Mouse (Mus musculus) midbrain, embryonic 12.5 days (tissue): ENCODE data around the gene Tmem86b. TPM values are rescaled to one million over a fixed set of nuclear protein-coding genes. Genes with fewer than 3 reads are reported as not detected.

Experiments used
- ATAC-seq: fragments of 200-750 bp; cut with Nextera tagmentation; 2 replicates; pipeline ENCODE4 v1.8.0; 2017; ENCODE audit warnings: low read depth, moderate TSS enrichment, moderate library complexity; ENCODE audit not compliant: low FRiP score
- H3K27ac ChIP-seq: fragments of 300-500 bp; sonication (generic); replicated peaks from 2 replicates; pipeline ENCODE4 v1.5.1; 2016; ENCODE audit warnings: mild to moderate bottlenecking
- H3K27me3 ChIP-seq: fragments of 300-500 bp; sonication (generic); 2 replicates; pipeline ENCODE4 v1.6.1; 2016; ENCODE audit warnings: mild to moderate bottlenecking
- H3K36me3 ChIP-seq: fragments of 300-500 bp; sonication (generic); 2 replicates; pipeline ENCODE4 v1.6.1; 2016
- H3K4me1 ChIP-seq: fragments of 300-500 bp; sonication (generic); 2 replicates; pipeline ENCODE4 v1.6.1; 2016
- H3K4me2 ChIP-seq: fragments of 300-500 bp; sonication (generic); replicated peaks from 2 replicates; pipeline ENCODE4 v1.6.1; 2016; ENCODE audit warnings: mild to moderate bottlenecking, moderate library complexity
- H3K4me3 ChIP-seq: fragments of 300-500 bp; sonication (generic); 2 replicates; pipeline ENCODE4 v1.5.1; 2016; ENCODE audit warnings: mild to moderate bottlenecking
- H3K9ac ChIP-seq: fragments of 300-500 bp; sonication (generic); replicated peaks from 2 replicates; pipeline ENCODE4 v1.6.1; 2016; ENCODE audit warnings: mild to moderate bottlenecking, moderate library complexity
- H3K9me3 ChIP-seq: fragments of 300-500 bp; sonication (generic); 2 replicates; pipeline ENCODE4 v1.6.1; 2016; ENCODE audit warnings: mild to moderate bottlenecking
- WGBS: fragments of 180-500 bp; shearing (Covaris S2); methylation state at CpG from one replicate; pipeline ENCODE4 v1.1.7; 2016; 5-methylcytosine and 5-hydroxymethylcytosine counted together
- polyA plus RNA-seq: library from polyadenylated mRNA; unstranded; fragments of >200 nt; fragmentation: Nextera tagmentation; extraction: Ambion mirVana; gene quantifications from 2 replicates; pipeline ENCODE4 v1.2.1, GENCODE M21; 2016

Tmem86b gene
- polyA plus RNA-seq, 1 experiment from 2014 or later = 2.8 TPM

DNA sequence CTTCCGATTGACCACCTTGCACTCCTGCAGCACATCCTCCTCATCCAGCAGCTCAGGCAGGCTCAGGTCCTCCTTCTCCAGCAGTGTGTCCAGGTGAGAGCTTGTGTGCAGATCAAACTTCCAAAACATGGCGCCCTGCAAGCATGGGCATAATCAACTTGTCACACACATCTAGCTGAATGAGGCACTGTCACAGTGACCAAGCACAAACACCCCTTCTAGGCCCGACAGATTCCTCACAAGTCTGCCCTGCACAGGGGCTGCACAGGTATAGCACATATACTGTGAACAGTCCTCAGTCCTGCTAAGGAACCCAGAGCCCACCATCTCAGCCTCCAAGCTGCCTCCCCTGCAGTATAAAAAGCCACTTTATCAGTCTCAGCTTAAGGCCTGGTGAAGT is 15.6 kb upstream of the Tmem86b start:
- Histone ChIP-seq H3K4me2 (no peak overlapping the region), H3K4me3 (no peak overlapping the region), H3K9ac (no peak overlapping the region), H3K9me3 (no peaks in the 10 kb centered on the region), H3K36me3 (peaks cover 54% of the 10 kb centered on the region), H3K27me3 (no peaks in the 10 kb centered on the region), H3K4me1 (no peaks in the 10 kb centered on the region), H3K27ac (no peak overlapping the region)
- WGBS = 87% methylated on average over 3 of the region's 3 CpGs
- ATAC-seq = no peak

DNA sequence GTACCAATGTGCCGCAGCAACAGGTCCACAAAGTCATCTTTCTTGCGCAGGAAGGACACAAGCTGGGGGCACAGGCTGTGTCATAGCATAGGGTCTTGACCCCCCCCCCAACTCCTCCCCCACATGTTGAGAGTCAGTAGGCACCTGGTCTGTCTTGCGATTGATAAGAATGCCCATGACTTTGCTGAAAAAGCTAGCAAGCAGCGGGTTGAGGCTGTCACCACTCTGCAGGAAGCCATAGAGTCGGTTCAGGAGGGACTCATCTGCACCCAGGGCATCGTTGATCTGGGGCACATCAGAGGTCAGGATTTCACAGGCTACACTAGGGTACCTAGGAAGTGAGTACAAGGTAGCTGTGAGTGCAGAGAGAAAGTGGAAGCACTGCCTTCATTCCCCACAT is 12.0 kb upstream of the Tmem86b start:
- H3K4me3 ChIP-seq = no peak overlapping the region
- H3K9me3 ChIP-seq = no peaks in the 10 kb centered on the region
- no peak for ATAC-seq
- no peaks in the 10 kb centered on the region for H3K27me3 ChIP-seq
- H3K4me1 ChIP-seq = no peaks in the 10 kb centered on the region
- peaks cover 82% of the 10 kb centered on the region for H3K36me3 ChIP-seq
- 93% methylated on average over 6 of the region's 6 CpGs for WGBS
- H3K27ac ChIP-seq = no peak overlapping the region
- H3K9ac ChIP-seq = no peak overlapping the region
- no peak overlapping the region for H3K4me2 ChIP-seq

DNA sequence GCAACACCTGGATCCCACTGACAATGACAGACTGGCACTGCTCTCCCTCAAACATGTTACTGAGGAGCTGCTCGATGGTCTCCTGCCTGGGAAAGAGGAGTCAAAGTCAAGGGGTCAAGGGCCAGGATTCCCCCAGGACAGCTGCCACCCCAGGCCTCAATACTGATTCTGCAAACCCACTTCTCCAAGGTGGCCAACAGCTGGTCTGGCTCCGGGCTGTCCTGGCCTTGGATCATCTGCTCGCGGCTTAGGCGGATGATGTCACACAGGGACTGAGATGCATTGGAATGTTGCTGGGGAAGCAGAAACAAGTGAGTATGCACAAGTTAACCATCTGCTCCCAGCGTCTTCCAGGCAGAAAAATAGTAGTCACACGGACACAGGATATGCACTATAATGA is 10.7 kb upstream of the Tmem86b start:
- Histone ChIP-seq H3K27me3 (no peaks in the 10 kb centered on the region), H3K9me3 (no peaks in the 10 kb centered on the region), H3K27ac (no peak overlapping the region), H3K9ac (no peak overlapping the region), H3K4me2 (no peak overlapping the region), H3K4me1 (no peaks in the 10 kb centered on the region), H3K36me3 (peaks cover 91% of the 10 kb centered on the region), H3K4me3 (no peak overlapping the region)
- WGBS = 93% methylated on average over 7 of the region's 7 CpGs
- ATAC-seq = no peak

DNA sequence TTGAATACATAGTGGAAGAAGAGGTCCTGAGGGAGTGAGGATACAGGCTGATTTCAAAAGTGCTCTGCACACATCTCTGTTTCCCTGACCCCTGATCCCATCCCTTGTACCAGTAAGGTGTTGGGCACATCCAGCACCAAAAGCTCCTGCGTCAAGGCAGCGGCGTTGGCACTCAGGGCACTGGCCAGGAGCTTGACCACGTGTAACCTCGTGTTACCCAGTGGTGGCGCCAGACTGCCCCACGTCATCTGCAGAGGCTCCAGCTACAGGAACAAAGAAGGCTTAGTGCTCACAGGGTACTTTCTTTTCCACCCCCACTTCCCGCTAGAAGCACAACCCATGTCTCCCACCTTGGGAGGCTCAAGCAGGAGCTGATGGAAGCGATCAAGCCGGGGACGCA is 9.9 kb upstream of the Tmem86b start:
- ATAC-seq = no peak

DNA sequence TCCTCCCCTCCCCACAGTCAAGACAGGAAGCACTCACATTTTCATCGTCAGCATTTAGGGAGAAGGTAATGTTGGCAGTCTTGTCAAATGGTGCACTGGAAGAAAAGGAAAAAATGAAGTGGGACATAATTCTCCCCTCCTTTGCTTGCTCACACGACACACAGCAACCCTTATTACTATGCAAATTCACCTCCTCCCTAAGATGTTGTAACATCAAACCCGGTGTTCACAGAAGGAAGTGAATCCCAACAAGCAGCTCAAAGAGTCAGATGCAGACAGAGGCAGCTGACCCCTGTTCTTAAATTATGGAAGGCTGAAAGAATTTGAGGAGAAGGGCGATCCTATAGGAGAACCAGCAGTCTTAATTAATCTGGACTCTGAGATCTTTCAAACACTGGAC is 5.0 kb upstream of the Tmem86b start:
- no peak overlapping the region for H3K4me3 ChIP-seq
- no peaks in the 10 kb centered on the region for H3K9me3 ChIP-seq
- H3K4me1 ChIP-seq = no peaks in the 10 kb centered on the region
- no peak overlapping the region for H3K27ac ChIP-seq
- no peak overlapping the region for H3K4me2 ChIP-seq
- H3K9ac ChIP-seq = no peak overlapping the region
- H3K27me3 ChIP-seq = no peaks in the 10 kb centered on the region
- peaks cover 87% of the 10 kb centered on the region for H3K36me3 ChIP-seq
- no peak for ATAC-seq
- WGBS = 89% methylated on average over 4 of the region's 4 CpGs

More for the DNA sequence above, 9.9 kb upstream of the Tmem86b start:
- Histone ChIP-seq H3K9ac (no peak overlapping the region), H3K4me1 (no peaks in the 10 kb centered on the region), H3K4me3 (no peak overlapping the region), H3K4me2 (no peak overlapping the region), H3K9me3 (no peaks in the 10 kb centered on the region), H3K27me3 (no peaks in the 10 kb centered on the region), H3K27ac (no peak overlapping the region), H3K36me3 (peaks cover 92% of the 10 kb centered on the region)
- WGBS = 86% methylated on average over 11 of the region's 11 CpGs

DNA sequence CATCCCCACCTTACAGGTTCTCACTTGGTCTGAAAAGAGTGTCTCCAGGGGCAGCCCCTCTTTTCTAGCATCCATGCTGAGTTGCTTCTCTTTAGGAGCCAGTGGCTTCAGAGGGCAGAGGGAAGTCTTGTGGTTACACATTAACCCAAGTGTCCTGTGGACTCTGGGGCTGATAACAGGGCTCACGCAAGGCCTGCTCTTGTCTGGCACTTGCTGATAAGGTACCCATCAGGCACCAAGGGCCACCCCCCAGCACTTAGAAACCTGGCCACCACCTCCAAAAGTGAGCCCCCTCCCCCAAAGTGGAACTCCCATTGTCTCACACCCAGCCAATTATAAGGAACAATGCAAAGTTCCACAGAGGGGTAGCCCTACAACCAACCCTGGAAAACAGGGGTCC is 1.0 kb downstream of the Tmem86b start:
- Histone ChIP-seq H3K9ac (no peak overlapping the region), H3K27me3 (no peaks in the 10 kb centered on the region), H3K9me3 (no peaks in the 10 kb centered on the region), H3K4me2 (no peak overlapping the region), H3K36me3 (peaks cover 62% of the 10 kb centered on the region), H3K4me3 (no peak overlapping the region), H3K27ac (no peak overlapping the region), H3K4me1 (no peaks in the 10 kb centered on the region)
- no peak for ATAC-seq
- WGBS = 96% methylated on average over 1 of the region's 1 CpGs

DNA sequence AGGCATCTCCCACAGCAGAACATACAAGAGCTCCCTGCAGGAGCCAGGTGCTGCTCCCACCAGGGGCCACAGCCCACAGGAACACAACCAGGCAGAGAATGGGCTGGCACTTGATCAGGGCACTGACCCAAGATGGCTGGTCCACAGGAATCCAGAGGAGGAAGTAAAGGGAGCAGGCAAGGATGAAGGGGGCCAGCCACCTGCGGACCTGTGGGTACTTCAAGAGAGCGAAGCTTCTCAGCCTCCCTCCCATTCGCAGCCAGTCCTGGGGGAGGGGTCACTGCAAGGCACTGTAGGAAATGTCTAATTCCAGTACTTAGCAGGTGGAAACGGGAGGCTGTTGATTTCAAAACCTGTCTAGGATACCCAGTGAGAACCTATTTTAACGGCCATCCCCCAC is 1.6 kb downstream of the Tmem86b start:
- H3K4me2 ChIP-seq = no peak overlapping the region
- no peaks in the 10 kb centered on the region for H3K9me3 ChIP-seq
- peaks cover 58% of the 10 kb centered on the region for H3K36me3 ChIP-seq
- no peak overlapping the region for H3K27ac ChIP-seq
- H3K9ac ChIP-seq = no peak overlapping the region
- H3K27me3 ChIP-seq = no peaks in the 10 kb centered on the region
- ATAC-seq = no peak
- 91% methylated on average over 5 of the region's 5 CpGs for WGBS
- no peak overlapping the region for H3K4me3 ChIP-seq
- no peaks in the 10 kb centered on the region for H3K4me1 ChIP-seq

DNA sequence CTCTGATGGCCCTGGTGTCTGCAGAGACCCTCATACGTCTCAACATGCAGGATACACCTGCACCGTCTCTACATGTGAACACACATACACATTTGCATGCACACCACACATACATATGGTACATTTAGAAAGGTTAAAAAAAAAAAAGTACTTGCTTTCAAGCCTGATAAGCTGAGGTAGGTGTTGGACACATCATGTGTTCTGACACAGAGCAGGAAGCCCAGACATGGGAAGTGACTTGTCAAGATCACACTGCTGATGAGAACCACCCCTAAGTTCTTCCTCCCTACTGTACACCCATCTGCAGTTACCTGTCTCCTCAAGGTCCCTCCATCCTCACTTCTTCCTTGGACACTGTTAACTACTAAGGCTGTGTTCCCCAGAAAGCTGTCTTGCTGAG is 5.3 kb downstream of the Tmem86b start:
- 88% methylated on average over 2 of the region's 2 CpGs for WGBS

DNA sequence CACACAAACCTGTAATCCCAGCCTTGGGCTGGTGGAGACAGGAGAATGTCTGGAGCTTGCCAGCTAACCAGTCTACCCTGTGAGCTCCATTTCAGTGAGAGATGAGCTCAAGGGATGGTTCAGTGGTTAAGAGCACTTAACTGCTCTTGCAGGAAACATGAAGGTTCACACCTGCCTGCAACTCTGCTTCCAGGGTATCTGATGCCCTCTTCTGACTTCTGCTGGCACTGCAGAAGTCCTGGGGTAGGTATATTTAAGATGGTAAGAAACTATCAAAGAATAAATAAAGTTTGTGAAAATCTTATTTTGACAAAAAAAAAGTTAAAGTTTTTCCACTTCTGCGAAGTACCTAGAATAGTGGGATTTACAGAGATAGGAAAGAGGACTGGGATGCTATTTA is 6.9 kb downstream of the Tmem86b start:
- no peak overlapping the region for H3K9ac ChIP-seq
- no peaks in the 10 kb centered on the region for H3K9me3 ChIP-seq
- H3K4me3 ChIP-seq = no peak overlapping the region
- no peak overlapping the region for H3K27ac ChIP-seq
- H3K4me1 ChIP-seq = no peaks in the 10 kb centered on the region
- H3K4me2 ChIP-seq = no peak overlapping the region
- H3K36me3 ChIP-seq = peaks cover 12% of the 10 kb centered on the region
- H3K27me3 ChIP-seq = no peaks in the 10 kb centered on the region
- WGBS = 43% methylated on average over 1 of the region's 1 CpGs
- no peak for ATAC-seq

More for the DNA sequence above, 5.3 kb downstream of the Tmem86b start:
- no peak overlapping the region for H3K27ac ChIP-seq
- no peaks in the 10 kb centered on the region for H3K9me3 ChIP-seq
- H3K9ac ChIP-seq = no peak overlapping the region
- no peaks in the 10 kb centered on the region for H3K4me1 ChIP-seq
- no peaks in the 10 kb centered on the region for H3K27me3 ChIP-seq
- no peak for ATAC-seq
- H3K4me2 ChIP-seq = no peak overlapping the region
- peaks cover 27% of the 10 kb centered on the region for H3K36me3 ChIP-seq
- H3K4me3 ChIP-seq = no peak overlapping the region

DNA sequence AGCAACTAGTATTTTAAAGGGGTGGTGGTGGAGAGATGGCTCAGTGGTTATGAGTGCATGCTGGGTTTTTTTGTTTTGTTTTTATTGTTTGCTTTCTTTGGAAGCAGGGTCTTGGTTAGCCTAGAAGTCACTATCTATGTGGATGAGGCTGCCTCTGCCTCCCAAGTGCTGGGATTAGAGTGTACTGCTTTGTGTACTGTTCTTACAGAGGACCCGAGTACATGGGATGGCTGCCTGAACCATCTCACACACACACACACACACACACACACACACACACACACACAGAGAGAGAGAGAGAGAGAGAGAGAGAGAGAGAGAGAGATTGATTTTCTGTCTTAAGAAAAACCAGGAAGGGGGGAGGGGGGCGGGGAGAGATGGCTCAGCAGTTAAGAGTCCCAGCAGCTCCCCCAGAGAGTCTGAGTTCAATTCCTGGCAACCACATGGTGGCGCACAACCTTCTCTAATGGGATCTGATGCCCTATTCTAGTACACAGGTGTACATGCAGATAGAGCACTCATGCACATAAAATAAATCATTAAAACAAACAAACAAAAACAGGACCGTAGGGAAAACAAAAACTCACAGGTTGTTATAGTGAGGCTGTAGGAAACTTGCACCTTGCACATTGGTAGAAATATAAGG is 7.6 kb downstream of the Tmem86b start:
- no peaks in the 10 kb centered on the region for H3K9me3 ChIP-seq
- H3K9ac ChIP-seq = no peak overlapping the region
- no peaks in the 10 kb centered on the region for H3K4me1 ChIP-seq
- no peaks in the 10 kb centered on the region for H3K27me3 ChIP-seq
- 26% methylated on average over 4 of the region's 4 CpGs for WGBS
- H3K27ac ChIP-seq = no peak overlapping the region
- peaks cover 6% of the 10 kb centered on the region for H3K36me3 ChIP-seq
- peak; percentile 61; the same call in 1 of the 2 replicates for ATAC-seq
- H3K4me3 ChIP-seq = no peak overlapping the region
- no peak overlapping the region for H3K4me2 ChIP-seq

DNA sequence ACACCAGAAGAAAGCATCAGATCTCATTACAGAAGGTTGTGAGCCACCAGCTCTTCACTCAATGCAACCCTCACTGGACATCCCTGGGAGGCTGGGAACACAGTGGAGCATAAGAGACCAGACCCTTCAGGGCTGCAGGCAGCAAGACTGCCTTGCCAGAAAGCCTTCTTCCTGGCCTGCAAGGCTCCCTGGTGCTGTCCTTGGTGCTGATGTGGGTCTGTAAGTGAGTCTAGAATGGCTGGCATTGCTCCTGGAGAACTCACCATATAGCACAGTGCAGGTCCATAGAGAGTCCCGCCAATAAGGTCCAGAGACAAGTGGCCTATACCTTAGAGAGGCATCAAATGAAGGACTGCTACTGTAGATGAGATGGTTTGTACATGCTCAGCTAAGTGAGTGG is 11.2 kb downstream of the Tmem86b start:
- Histone ChIP-seq H3K36me3 (no peaks in the 10 kb centered on the region), H3K27me3 (no peaks in the 10 kb centered on the region), H3K4me1 (no peaks in the 10 kb centered on the region), H3K4me3 (no peak overlapping the region), H3K4me2 (no peak overlapping the region), H3K9me3 (no peaks in the 10 kb centered on the region), H3K27ac (no peak overlapping the region), H3K9ac (no peak overlapping the region)
- no peak for ATAC-seq
- 50% methylated on average over 1 of the region's 1 CpGs for WGBS

DNA sequence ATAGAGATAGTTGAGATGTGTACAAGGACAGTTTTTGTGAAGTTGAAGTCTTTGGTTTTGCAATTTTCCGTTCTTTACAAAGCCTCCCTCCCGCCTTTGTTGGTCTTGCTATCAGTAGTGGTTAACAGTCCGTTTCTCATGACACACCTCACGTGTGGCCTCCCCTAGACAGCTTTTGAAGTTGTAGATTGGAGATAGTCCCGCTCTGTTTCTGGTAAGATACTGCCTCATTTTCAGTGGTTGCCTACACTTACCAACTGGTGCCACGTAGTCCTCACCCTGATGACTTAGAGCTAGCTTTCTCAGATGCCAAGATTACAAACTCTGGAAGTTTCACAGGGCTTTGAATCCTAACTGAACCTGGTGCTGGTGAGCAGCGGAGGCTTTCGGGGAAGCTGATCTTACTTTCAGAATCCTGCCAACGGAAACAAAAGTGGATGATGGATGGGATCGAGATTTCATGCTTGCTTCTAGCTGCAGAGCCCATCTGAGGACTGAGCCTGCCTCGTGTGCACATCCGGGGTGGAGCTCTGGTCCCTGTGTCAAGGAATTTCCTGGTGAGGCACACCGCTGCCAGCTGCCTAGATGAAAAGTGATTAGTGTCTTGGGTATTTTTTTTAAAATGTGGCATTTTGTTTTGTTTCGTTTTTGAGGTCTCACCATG is 17.4 kb downstream of the Tmem86b start:
- WGBS = 85% methylated on average over 14 of the region's 14 CpGs

DNA sequence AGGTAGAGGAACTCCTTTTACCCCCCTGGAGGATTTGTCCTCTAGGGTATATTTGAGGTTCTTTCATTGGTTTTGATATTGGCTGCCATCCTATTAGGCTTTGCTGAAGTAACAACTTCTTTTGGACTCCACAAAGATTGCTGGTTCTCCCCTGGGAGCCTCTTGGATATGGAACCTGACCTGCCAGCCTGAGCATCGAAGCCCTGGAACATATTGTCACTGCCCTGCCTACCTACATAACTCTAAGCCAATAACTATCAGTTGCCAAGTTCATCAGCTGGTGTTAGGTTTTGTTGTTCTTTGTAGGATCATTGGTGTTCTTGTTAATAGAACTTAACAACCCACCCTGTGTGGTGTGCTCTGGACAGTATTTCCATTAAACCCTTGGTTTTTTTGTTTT is 18.3 kb downstream of the Tmem86b start:
- 93% methylated on average over 1 of the region's 1 CpGs for WGBS
- Histone ChIP-seq H3K9ac (no peak overlapping the region), H3K9me3 (no peaks in the 10 kb centered on the region), H3K27me3 (no peaks in the 10 kb centered on the region), H3K4me1 (no peaks in the 10 kb centered on the region), H3K4me3 (no peak overlapping the region), H3K36me3 (no peaks in the 10 kb centered on the region), H3K27ac (no peak overlapping the region), H3K4me2 (no peak overlapping the region)
- ATAC-seq = no peak

More for the DNA sequence above, 17.4 kb downstream of the Tmem86b start:
- H3K36me3 ChIP-seq = no peaks in the 10 kb centered on the region
- H3K9ac ChIP-seq = no peak overlapping the region
- H3K9me3 ChIP-seq = no peaks in the 10 kb centered on the region
- H3K4me3 ChIP-seq = no peak overlapping the region
- H3K4me1 ChIP-seq = no peaks in the 10 kb centered on the region
- no peak overlapping the region for H3K4me2 ChIP-seq
- H3K27me3 ChIP-seq = no peaks in the 10 kb centered on the region
- no peak overlapping the region for H3K27ac ChIP-seq
- ATAC-seq = no peak
